Mouse (Mus musculus): ENCODE results near the gene Defa25.
"Not testable (repeated sequence)": the region's sequence is repeated elsewhere in the genome, so short reads cannot be mapped to it uniquely, and the experiment has no call there.

- TF ChIP-seq CTCF, EP300 (IDR thresholded peaks at IDR 0.05; ENCODE audit: low read depth): not testable (repeated sequence)
Observed at GRCm38 (mm10) chr8:21084142-21084541, at the start of gene Defa25.

Data from liver, embryonic 14.5 days (tissue).